Mouse (Mus musculus): ENCODE results near the gene Scube1.
A peak's percentile ranks its signal among the peaks of the same experiment; 100 is the strongest.

Scube1 gene

DNA sequence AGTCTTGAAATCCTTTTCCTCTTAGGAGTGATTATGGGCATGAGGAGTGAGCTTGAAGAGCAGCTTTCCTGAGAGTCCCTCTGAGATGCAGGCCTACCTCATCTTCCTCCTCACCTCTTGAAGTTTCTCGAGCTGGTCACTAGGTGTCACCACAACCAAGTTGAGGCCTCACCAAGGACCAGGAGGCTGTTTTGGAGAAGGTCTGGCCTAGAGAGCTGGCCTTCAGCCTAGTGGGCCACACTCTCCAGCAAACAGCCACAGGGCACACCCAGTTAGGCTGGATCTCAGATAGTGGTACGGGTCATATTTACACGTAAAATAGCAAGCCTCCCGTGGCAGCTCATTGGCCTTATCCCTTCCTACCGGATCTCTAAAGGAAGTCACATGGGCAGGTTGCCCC is 60.1 kb downstream of the Scube1 start:
- DNase-seq (ENCODE audit: low spot score) = peak; percentile 3

DNA sequence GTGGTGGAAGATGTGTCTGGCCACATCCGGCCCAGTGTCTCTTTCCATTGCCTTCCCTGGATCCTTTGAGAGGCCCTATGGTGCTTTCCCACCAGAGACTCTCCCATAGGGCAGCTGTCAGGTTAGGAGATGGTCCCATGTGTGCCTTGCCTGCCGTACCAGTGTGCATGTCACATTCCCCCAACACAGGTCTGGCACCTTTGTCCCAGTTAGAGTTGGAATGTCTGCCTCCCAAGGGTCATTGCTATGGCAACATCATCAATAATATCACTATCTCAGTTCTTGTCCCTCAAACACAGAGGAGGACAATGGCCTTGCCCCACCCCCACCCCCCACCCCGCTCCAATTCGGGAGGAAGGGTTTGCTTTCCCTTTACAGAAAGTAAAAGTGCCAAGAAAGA is 61.8 kb downstream of the Scube1 start:
- no peak for DNase-seq (ENCODE audit: low spot score)

DNA sequence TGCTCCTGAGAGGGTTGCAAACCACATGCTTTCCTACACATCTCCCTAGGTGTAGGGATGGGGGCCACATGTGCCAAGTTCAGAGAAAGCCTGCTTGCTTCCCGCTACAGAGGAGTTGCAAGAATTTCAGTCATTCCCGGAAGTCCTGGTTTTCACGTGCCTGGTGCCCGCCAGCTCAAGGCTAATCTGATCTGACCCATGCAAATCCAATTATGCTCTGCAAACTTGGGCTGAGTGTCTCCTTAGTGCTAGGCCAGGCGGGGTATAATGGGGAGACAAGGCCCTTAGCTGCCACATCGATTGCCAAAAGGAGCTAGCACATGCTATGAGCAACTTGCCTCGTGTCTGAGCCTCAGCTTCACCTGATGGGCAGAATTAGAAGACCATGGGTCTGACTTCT is 62.7 kb downstream of the Scube1 start:
- DNase-seq (ENCODE audit: low spot score) = no peak

DNA sequence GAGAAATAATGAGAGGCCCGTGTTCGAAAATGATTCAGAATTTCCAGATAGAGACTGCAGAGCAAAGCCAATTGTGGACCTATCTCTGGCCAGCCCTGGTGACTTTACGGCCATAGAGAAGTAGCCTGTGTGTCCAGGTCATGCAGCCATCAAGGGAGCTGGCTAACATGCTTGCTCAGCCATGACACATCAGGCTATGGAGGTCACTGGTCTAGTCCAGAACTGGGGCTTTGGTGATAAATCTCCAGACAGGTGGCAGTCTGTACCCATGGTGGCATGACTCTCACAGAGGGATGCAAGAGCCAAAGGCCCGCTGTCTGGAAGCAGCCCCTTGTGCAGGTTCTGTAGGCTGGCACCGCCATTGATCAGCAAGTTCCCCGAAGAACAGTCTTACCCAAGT is 82.3 kb downstream of the Scube1 start:
- no peak for DNase-seq (ENCODE audit: low spot score)

DNA sequence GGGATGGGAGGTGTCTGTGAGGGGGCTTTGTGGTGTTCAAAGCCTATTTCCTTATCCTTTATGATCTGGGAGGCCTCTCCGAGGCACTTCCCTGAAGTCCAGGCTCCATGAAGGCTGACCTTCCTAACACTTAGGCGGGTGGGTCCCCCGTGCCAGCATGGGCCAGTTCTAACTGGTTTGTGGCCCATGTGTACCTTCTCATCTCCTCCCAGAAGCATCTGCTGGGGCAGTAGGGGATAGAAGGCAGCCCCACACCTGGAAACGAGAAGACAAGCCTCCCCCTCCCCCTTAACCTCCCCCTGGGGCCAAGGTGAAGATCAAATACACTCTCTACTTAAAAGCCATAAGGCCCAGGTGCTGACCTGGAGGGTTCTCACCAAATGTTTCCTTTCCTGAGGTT is 84.6 kb downstream of the Scube1 start:
- no peak for DNase-seq (ENCODE audit: low spot score)

DNA sequence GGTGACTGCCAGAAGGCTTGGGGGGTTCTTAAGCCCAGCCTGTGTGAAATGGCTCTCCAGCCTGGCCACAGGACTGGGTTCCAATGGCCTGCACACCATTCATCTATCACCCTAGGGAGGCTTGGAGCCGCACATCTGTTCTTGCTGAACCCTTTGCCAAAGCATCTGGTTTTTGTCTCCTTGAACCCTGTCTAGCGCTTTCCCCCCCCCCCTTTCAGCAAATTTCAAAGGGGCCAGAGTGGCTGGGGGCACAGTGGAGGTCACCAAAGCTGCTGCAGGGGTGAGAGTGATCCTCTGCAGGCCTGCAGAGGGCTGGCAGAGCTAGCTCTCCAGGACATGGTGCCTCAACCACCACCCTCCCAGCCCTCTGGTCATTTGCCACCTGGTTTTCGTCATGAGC is 85.7 kb downstream of the Scube1 start:
- no peak for DNase-seq (ENCODE audit: low spot score)

DNA sequence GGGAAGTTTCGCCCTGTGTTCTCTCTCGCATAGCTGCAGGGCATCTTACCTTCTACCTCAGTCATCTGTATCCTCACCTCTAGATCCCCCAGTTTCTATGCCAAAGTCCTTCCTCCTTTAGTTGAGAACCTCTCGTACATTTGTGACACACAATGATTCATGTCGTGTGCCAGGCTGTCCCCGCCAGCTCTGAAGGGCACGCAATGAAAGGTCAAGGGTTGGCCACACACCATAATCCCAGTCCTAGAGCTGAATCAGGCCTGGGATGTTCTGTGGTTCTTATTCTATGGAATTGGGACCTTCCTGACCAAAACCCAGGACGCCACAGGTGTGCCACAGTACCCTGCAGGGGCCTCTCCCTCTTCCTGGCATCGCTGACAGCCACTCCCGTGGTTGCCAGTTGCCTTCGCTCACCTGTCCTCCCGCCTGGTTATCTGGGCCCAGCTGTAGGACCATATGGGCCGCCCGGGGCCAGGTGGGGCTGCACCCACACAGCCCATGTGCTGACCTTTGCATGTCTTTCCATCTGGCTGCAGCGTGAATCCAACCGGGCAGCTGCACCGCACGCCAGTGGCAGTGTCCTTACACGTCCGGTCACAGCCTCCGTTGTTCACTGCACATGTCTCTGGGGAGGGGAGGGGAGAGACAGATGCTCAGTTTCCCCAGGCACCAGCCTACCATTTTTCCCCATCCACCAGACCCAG is 86.5 kb downstream of the Scube1 start:
- DNase-seq (ENCODE audit: low spot score) = no peak

DNA sequence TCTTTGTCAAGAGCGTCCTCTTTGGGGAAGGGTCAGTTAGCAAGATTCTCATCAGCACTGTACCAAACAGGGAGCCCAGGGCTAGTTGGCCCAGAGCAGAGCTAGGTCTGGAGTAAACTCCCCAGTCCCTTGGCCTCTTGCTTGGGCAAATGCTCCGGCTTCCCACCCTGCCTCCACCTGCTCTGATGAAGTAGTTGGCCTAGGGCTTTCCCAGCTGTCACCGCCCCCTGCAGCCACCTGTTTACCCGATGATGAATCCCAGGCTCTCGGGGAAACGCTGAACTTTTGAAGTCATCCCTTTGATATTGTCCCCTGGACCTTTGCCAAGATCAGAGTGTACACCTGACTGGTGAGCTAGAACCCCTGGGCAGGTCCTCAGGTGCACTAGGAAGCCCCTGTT is 88.1 kb downstream of the Scube1 start:
- DNase-seq (ENCODE audit: low spot score) = no peak

DNA sequence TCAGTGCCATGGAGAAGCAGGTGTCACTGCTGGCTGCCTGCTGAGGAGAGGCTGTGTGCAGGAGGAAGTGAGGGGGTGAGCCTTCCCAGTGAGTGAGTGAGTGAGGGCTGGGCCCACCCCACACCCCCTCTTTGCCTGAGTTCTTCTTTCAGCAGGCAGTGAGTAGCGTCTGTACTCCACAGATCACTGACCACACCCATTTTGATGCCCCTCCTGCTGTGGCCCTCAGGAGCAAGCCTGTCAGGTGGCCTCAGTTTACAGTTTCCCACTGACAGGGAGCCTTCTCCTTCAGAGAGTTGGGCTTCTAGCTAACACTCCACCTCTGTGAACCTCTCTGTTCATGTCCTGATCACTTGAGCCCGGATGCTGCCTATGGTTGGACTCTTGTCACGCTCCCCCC is 89.6 kb downstream of the Scube1 start:
- DNase-seq (ENCODE audit: low spot score) = no peak

DNA sequence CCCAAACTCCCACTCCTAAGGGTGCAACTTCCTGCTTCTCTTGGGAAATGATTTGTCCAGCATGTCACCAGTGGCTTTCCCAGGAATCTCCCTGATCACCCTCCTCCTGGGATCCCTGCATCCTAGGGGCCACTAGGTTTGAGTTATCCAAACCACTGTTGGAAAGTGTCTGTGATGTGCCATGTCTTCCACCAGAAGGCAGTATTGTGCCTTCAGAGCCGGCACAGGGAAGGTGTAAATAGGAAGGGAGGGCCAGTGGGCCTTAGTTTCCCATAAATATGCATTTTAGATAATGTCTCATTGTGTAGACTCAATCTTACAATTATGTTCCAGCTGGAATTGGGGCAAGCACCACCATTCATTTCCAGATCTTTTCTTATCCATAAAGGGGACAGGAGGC is 90.7 kb downstream of the Scube1 start:
- DNase-seq (ENCODE audit: low spot score) = no peak

DNA sequence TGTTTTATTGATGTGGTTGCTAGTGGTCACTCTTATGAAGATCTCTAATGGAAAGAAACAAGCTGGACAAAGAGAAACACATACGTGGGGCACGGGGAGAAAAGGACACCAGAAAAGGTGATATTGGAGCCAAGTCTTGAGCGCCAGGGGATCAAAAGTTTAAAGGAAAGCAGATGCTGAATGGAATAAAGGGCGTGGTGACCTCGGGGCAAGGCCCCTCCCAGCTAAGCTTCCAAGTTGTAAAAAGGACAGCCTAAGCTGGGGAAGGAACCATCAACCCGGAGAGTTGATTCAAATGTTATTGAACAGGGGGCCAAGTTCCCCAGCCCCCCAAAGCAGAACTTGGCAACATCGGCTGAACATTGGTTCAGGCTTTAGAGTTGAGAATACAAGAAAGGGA is 93.8 kb downstream of the Scube1 start:
- no peak for DNase-seq (ENCODE audit: low spot score)

DNA sequence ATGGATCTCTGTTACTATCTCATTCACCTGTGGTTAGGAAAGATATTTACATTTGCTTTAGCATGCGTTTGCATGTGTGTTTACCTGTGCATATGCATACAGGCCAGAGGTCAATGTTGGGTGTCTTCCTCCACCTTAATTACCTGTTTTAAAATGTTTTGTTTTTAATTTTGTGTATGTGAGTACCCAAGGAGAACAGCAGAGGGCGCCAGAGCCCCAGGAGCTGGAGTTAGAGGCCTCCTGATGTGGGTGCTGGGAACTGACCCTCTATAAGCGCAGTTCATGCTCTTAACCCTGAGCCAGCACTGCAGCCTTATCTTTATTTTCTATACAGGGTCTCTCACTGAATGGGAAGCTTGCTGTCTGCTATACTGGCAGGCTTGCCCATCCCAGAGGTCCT is 95.1 kb downstream of the Scube1 start:
- DNase-seq (ENCODE audit: low spot score) = no peak

DNA sequence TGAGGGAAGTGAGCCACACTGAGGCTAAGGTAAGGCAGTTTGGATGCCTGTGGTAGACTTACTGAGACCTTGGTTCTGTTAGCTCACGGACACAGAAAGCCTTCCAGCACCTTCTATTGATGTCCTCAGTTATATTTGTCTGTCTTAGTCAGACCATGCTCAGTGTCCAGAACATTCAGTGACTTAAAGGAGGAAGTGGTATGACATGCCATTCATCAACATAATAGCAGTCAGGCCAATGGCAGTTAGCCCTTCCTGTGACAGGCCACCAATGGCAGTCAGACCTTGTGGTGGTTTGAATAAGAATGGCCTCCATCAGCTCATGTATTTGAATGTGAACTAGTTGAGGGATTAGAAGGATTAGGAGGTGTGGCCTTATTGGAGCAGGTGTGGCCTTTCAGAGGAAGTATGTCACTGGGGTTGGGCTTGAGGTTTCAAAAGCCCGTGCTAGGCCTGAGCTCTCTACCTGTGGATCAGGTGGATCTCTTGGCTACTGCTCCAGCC is 98.6 kb downstream of the Scube1 start:
- no peak for DNase-seq (ENCODE audit: low spot score)

DNA sequence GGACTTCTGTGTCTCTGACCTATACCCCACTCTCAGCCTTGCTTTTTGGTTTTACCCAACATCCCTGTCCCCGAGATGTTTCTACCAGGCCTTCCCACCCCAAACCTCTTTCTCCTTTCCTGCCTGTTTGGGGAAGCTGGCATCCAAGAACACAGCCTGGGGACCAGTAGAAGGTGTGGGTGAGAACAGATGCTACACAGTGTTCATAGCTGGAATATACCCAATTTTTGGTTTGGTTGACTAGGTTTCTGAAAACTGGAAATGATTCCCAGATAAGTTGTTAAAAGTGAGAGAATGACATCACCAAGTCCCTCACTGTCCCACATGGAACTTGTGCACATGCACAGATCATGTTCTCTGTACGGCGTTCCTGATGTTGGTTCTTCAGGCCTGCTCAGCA is 109.6 kb downstream of the Scube1 start:
- no peak for DNase-seq (ENCODE audit: low spot score)

DNA sequence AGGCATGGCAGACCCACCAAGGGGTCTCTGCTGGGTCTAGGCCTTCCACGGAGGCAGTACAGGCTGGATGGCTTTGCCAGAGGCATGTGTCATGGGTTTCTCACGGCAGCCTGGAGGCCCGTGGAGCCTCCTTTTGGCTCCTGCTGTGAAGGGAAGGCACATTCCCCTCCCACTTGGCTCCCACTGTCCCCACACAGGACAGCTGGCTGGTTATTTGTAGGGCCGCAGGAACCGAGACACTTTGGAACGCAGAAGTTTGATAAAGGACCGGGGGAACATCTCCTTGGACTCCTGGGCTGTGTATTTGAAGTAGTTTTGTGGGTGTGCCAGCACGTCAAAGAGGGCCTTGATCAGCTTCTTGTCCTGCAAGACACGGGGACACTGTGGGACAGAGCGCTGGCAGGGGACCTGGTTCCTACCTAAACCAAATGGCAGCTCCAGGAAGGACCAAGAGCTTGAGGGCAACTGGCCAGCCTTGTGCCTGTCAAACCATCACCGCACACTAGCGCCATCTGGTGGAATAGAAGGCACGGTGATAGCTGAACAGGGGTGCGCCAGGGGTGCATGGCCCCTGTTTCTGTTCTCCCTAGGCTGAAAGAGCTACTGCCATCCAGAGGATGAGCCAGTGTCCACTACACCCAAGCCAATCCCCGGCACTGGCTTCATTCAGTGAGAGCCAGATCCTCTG is 117.6 kb downstream of the Scube1 start:
- peak; percentile 83 for DNase-seq (ENCODE audit: low spot score)

DNA sequence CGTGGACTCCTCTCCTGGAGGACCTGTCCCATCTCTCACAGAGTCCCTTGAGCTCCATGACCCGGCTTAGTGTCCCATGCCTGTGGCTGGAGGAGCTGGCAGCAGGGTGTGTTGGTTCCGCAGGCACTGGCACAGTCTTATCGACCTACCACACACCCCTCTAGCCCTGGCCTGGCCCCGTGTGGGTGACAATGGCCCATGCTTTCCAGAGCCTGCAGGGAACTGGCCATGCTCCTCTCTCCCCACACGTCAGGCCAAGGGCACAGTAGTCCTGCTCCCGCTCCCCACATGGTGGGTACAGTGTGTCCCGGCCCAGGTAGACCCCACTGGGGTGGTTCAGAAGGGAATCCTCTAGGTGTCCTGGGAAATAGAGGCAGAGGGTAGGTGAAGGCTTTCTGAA is 118.1 kb downstream of the Scube1 start:
- peak; percentile 56 for DNase-seq (ENCODE audit: low spot score)

DNA sequence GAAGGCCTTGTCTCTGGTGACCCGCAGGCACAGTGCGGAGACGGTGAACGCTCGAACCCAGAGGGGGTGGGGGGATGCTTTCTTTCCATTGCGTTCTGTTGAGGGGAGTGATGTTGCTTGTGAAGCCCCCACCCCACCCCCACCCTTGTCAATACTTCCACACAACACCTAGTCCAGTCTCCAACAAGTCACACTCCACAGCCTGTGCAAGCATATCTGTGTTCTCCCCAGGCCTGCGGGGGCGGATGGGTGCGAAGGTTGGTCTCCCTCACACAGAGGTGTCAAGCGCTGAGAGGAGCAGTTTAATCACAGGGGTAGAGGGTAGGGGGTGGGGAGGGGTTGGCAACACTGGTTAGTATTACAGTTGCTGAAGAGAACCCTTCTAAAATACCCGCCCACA is 118.6 kb downstream of the Scube1 start:
- no peak for DNase-seq (ENCODE audit: low spot score)

DNA sequence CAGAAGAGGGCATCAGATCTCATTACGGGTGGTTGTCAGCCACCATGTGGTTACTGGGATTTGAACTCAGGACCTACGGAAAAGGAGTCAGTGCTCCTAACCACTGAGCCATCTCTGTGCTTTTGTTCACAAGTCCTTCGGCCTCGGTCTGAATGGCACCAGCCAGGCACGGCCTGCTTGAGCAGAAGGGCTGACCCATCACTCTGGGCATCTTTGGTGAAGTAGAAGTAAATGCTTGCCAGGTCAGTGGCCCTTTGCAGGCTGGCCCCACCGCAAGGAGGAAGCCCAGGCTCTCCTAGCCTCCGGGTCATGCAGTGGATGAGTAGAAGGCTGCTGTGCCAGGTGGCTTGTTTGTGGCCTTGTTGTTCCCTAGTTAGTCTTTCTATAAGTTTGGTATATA is 121.4 kb downstream of the Scube1 start:
- DNase-seq (ENCODE audit: low spot score) = no peak

DNA sequence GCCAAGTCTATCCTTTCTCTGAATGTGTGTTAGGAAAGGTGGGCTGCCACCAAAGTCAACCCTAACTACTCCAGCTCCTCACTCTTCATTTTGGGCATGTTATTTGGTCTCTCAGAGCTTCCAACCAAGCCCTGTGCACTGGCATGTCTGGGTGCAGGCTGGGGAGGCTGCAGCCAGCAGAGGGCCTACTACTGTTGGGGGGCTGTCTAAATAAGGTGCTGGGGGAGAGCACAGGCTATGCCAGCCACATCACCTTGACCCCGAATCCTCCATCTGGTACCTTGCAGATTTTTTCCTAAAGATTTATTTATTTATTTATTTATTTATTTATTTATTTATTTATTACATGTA is 121.8 kb downstream of the Scube1 start:
- no peak for DNase-seq (ENCODE audit: low spot score)

DNA sequence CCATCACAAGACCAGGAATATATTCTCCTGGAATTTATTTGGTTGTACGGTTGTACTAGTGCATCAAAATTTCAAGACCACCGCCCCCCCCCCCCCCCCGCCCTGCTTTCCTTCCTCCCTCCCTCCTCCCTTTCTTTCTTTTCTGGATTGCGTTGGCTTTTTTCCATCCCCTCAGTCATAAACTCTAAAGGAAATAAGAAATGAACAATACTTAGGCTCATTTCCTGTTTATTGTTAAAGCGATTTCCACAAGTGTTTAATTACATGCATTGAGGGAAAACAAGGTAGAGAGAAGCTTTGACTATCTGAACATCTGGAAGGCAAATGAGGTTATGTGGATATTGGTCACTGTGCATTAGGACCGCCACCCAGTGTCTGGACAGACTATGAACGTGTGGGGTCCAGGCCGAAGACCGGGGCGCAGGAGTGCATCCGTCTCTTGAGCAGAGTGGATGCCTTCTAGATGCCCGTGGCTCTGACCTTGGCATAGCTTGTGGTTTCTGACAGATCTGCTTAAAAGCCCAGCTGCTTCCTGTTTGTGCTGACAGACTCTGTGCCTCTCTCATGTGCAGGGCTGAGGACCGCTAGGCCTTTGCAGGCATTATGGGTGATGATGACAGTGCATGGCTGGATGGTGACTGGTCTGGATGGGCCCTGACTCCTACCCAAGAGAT is 122.3 kb downstream of the Scube1 start:
- no peak for DNase-seq (ENCODE audit: low spot score)

DNA sequence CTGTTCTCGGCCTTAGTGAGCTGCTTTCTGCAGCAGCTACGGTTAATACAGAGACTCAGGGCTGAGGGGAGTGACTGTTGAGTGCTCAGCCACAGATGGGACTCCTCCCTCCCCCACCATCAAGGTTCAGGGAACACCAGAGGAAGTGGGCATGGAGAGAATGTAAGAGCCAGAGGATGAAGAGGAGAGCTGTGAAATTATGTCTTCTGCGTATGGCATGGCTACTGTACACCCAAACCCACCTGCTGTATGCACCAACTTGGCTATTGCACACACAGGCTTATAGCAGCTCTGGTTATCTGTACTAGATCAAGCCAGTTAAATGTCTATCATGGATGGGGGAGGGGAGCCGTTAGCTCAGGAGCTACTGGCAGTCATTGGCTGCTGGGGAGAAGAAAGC is 123.6 kb downstream of the Scube1 start:
- no peak for DNase-seq (ENCODE audit: low spot score)

DNA sequence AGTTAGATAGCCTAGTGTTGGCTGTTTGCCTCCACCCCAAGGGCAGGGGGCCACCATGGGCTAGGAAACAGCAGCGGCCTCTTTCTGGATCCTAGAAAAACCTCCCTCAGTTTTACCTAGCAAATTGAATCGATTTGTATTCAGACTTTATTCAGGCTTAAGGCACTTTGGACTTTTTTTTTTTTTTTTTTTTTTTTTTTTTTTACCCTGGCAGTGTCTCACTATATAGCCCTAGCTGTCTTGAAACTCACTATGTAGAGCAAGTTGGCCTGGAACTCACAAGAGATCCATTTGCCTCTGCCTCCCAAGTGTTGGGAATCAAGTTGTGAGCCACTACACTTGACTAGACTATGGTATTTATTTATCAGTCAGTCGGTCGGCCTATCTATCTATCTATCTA is 128.0 kb downstream of the Scube1 start:
- DNase-seq (ENCODE audit: low spot score) = no peak

DNA sequence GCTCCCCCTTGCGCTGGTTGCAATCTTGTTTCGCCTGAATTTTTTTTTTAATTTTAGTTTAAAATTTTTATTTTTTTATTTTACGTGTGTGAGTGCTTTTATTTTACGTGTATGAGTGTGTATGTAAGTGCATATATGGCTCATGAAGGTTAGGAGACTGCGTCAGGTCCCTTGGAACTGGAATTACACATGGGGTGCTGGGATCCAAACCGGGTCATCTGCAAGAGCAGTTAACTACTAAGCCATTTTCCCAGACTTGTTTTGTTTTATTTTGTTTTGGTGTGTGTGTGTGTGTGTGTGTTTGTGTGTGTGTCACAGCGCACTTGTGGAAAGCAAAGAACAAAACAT is 129.5 kb downstream of the Scube1 start:
- no peak for DNase-seq (ENCODE audit: low spot score)

All from c-Kit-positive CD71-positive TER-119-positive erythroid progenitor cells, embryonic 14.5 days (primary cell).